In the genomic region with DNA sequence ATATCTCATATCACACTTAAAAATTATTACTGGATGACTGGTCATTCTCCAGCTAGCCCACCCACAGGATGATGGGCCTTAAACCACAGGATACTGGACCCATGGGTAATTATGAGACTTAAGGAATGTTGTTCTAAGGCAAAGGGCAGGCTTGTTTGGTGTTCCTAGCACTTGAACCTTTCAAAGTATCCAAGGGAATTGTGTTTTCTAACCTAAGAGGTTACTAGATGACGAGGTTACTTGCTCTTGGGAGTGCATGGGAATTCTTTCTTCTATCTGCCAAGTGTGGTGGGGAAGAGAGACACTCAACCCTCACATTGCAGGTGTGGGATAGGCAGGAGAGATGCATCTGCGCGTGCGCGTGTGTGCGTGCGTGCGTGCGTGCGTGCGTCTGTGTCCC, we compare ENCODE assay signal across 21 mouse cellular contexts.
DNase-seq lines count a peak whose midpoint lies in the region; ATAC-seq and TF ChIP-seq lines count a peak whose summit lies in the region.
"Had no signal": no experiment of that assay in that cellular context is flagged by ENCODE, and none has a peak within 500 bp of the region (broad histone marks: within the 10 kb centered on the region; RNA-seq: fewer than 3 reads in every experiment).

No protein-coding gene starts in this region.

- no peak for TF ChIP-seq CTCF in heart, adult 2 months (IDR thresholded peaks at IDR 0.05)
- no peak for TF ChIP-seq CTCF in heart, postnatal 0 days (IDR thresholded peaks at IDR 0.05; ENCODE audit: low read depth)

- 99% methylated on average over 11 of the region's 11 CpGs for WGBS in heart, adult 2 months
- WGBS in heart, postnatal 0 days = 96% methylated on average over 11 of the region's 11 CpGs
- 98% methylated on average over 11 of the region's 11 CpGs for WGBS in limb, embryonic 15.5 days
- WGBS in limb, embryonic 10.5 days = 92% methylated on average over 11 of the region's 11 CpGs
- 95% methylated on average over 11 of the region's 11 CpGs for WGBS in midbrain, embryonic 11.5 days

- peak overlapping the region; percentile 47 for H3K27ac ChIP-seq in heart, adult 2 months
- H3K27ac ChIP-seq in heart, postnatal 0 days (ENCODE audit: low read depth) = peak overlapping the region; percentile 84
- peak overlapping the region; percentile 47 for H3K27ac ChIP-seq in limb, embryonic 15.5 days
- H3K27ac ChIP-seq in limb, embryonic 10.5 days = no peak overlapping the region
- H3K27ac ChIP-seq in midbrain, embryonic 11.5 days (ENCODE audit: low read depth, low read length) = no peak overlapping the region
- H3K27ac ChIP-seq: hindbrain, embryonic 15.5 days; intestine, embryonic 15.5 days; liver, embryonic 13.5 days had no signal

- ATAC-seq in heart, postnatal 0 days (ENCODE audit: insufficient read depth, low read depth) = no peak
- ATAC-seq in limb, embryonic 15.5 days (ENCODE audit: insufficient number of reproducible peaks, low FRiP score, low TSS enrichment, low read depth) = no peak
- no peak for ATAC-seq in midbrain, embryonic 11.5 days (ENCODE audit: low FRiP score)
- ATAC-seq: forebrain, postnatal 0 days had no signal

- no peaks in the 10 kb centered on the region for H3K79me2 ChIP-seq in heart, adult 2 months (replicated peaks; ENCODE audit: control insufficient read depth, insufficient read depth, low read length)

- H3K36me3 ChIP-seq in heart, adult 2 months (ENCODE audit: control insufficient read depth, insufficient read depth, low read length) = peaks cover 12% of the 10 kb centered on the region
- no peaks in the 10 kb centered on the region for H3K36me3 ChIP-seq in heart, postnatal 0 days (replicated peaks; ENCODE audit: control insufficient read depth, insufficient read depth, low read length)
- H3K36me3 ChIP-seq in limb, embryonic 15.5 days = no peaks in the 10 kb centered on the region
- no peaks in the 10 kb centered on the region for H3K36me3 ChIP-seq in limb, embryonic 10.5 days
- H3K36me3 ChIP-seq in midbrain, embryonic 11.5 days (ENCODE audit: control insufficient read depth, insufficient read depth, low read length) = no peaks in the 10 kb centered on the region
- H3K36me3 ChIP-seq: G1E; hindbrain, embryonic 15.5 days; intestine, embryonic 15.5 days; limb, embryonic 13.5 days; liver, embryonic 13.5 days had no signal

- TF ChIP-seq EP300 in heart, adult 2 months (IDR thresholded peaks at IDR 0.05; ENCODE audit: insufficient read depth, low read depth, low read length) = no peak
- no peak for TF ChIP-seq EP300 in heart, postnatal 0 days (IDR thresholded peaks at IDR 0.05; ENCODE audit: low read depth)

- H3K27me3 ChIP-seq in heart, adult 2 months (ENCODE audit: control insufficient read depth, insufficient read depth, low read length) = no peaks in the 10 kb centered on the region
- no peaks in the 10 kb centered on the region for H3K27me3 ChIP-seq in heart, postnatal 0 days (ENCODE audit: control insufficient read depth, insufficient read depth, low read length)
- H3K27me3 ChIP-seq in limb, embryonic 15.5 days = no peaks in the 10 kb centered on the region
- H3K27me3 ChIP-seq in limb, embryonic 10.5 days (ENCODE audit: low read depth, poor library complexity, severe bottlenecking) = peaks cover 3% of the 10 kb centered on the region; the same call in 1 of the 2 replicates
- H3K27me3 ChIP-seq in midbrain, embryonic 11.5 days (ENCODE audit: control insufficient read depth, insufficient read depth, low read length) = no peaks in the 10 kb centered on the region
- H3K27me3 ChIP-seq: CH12.LX; hindbrain, embryonic 15.5 days; intestine, embryonic 15.5 days; limb, embryonic 13.5 days; liver, embryonic 13.5 days; Patski had no signal

- intact Hi-C loops in heart, adult 2 months (cut with DNase I) = loop anchor here (5.0 kb wide), 3 partner anchors 62 to 297 kb away; no protein-coding TSS in a partner anchor

- no peak overlapping the region for H3K9ac ChIP-seq in heart, adult 2 months (ENCODE audit: low read depth, low read length)
- no peak overlapping the region for H3K9ac ChIP-seq in heart, postnatal 0 days (replicated peaks; ENCODE audit: low read depth, low read length)
- H3K9ac ChIP-seq in limb, embryonic 15.5 days = no peak overlapping the region
- H3K9ac ChIP-seq in midbrain, embryonic 11.5 days (ENCODE audit: low read length) = no peak overlapping the region
- H3K9ac ChIP-seq: forebrain, postnatal 0 days; hindbrain, embryonic 15.5 days; intestine, embryonic 15.5 days; limb, embryonic 13.5 days; liver, embryonic 13.5 days had no signal

- H3K4me2 ChIP-seq in heart, postnatal 0 days (ENCODE audit: low read depth, low read length) = no peak overlapping the region
- H3K4me2 ChIP-seq in limb, embryonic 15.5 days = no peak overlapping the region
- no peak overlapping the region for H3K4me2 ChIP-seq in midbrain, embryonic 11.5 days
- H3K4me2 ChIP-seq: hindbrain, embryonic 15.5 days; intestine, embryonic 15.5 days; limb, embryonic 13.5 days; liver, embryonic 13.5 days had no signal

- H3K9me3 ChIP-seq in heart, postnatal 0 days (replicated peaks; ENCODE audit: control insufficient read depth, low read length) = no peaks in the 10 kb centered on the region
- H3K9me3 ChIP-seq in limb, embryonic 15.5 days = no peaks in the 10 kb centered on the region
- no peaks in the 10 kb centered on the region for H3K9me3 ChIP-seq in limb, embryonic 10.5 days (replicated peaks)
- no peaks in the 10 kb centered on the region for H3K9me3 ChIP-seq in midbrain, embryonic 11.5 days (ENCODE audit: control insufficient read depth, low read length)
- H3K9me3 ChIP-seq: G1E; hindbrain, embryonic 15.5 days; intestine, embryonic 15.5 days; limb, embryonic 13.5 days; liver, embryonic 13.5 days; megakaryocyte, embryonic 14.5 days had no signal

- no peak overlapping the region for H3K4me3 ChIP-seq in heart, adult 2 months
- H3K4me3 ChIP-seq in heart, postnatal 0 days (ENCODE audit: low read depth, low read length) = no peak overlapping the region
- H3K4me3 ChIP-seq in limb, embryonic 15.5 days = no peak overlapping the region
- no peak overlapping the region for H3K4me3 ChIP-seq in limb, embryonic 10.5 days
- H3K4me3 ChIP-seq in midbrain, embryonic 11.5 days (ENCODE audit: low read depth, low read length) = no peak overlapping the region
- H3K4me3 ChIP-seq: hindbrain, embryonic 15.5 days; intestine, embryonic 15.5 days; limb, embryonic 13.5 days; liver, embryonic 13.5 days; megakaryocyte, embryonic 14.5 days had no signal

- TF ChIP-seq POLR2A in heart, adult 2 months (IDR thresholded peaks at IDR 0.05; ENCODE audit: insufficient read depth, low read depth, low read length) = no peak

- H3K4me1 ChIP-seq in heart, adult 2 months (ENCODE audit: control insufficient read depth, insufficient read depth, low read length) = peaks cover 15% of the 10 kb centered on the region
- H3K4me1 ChIP-seq in heart, postnatal 0 days (ENCODE audit: control insufficient read depth, insufficient read depth) = peaks cover 42% of the 10 kb centered on the region
- peaks cover 38% of the 10 kb centered on the region for H3K4me1 ChIP-seq in limb, embryonic 15.5 days
- H3K4me1 ChIP-seq in limb, embryonic 10.5 days = peaks cover 45% of the 10 kb centered on the region
- H3K4me1 ChIP-seq in midbrain, embryonic 11.5 days (ENCODE audit: control insufficient read depth, insufficient read depth, low read length) = no peaks in the 10 kb centered on the region

- DNase-seq in heart, adult 2 months = no peak
- no peak for DNase-seq in heart, adult 9 months (ENCODE audit: low spot score in 2 of 2)
- no peak for DNase-seq in heart, postnatal 0 days (ENCODE audit: low spot score)
- no peak for DNase-seq in heart, adult 18-20 months
- DNase-seq in limb, embryonic 10.5 days (ENCODE audit: low spot score) = no peak
- peak; percentile 65 for DNase-seq in 3T3-L1 (ENCODE audit: low read depth, low spot score)
- DNase-seq in midbrain, embryonic 11.5 days (ENCODE audit: low spot score, missing footprints) = no peak
- DNase-seq: B cell, adult 2 months; cerebellum, adult 11 months; cerebellum, adult 9-11 months; forebrain, postnatal 0 days; gastrocnemius, postnatal 36 days; liver, embryonic 13.5 days had no signal

Comparison
In these comparisons a context has a peak if more than half of its experiments do, and no peak if none do; other contexts are left out.
1. H3K27ac ChIP-seq: peak in heart, adult 2 months (single experiment), heart, postnatal 0 days (single experiment) and limb, embryonic 15.5 days (single experiment); none in limb, embryonic 10.5 days (single experiment) and midbrain, embryonic 11.5 days (single experiment).